Mouse (Mus musculus): ENCODE measurements around the gene Nacad. TPM values are rescaled to one million over a fixed set of nuclear protein-coding genes. Genes with fewer than 3 reads are reported as not detected.

The Nacad gene
- polyA plus RNA-seq, 1 experiment, result 134 TPM

DNA sequence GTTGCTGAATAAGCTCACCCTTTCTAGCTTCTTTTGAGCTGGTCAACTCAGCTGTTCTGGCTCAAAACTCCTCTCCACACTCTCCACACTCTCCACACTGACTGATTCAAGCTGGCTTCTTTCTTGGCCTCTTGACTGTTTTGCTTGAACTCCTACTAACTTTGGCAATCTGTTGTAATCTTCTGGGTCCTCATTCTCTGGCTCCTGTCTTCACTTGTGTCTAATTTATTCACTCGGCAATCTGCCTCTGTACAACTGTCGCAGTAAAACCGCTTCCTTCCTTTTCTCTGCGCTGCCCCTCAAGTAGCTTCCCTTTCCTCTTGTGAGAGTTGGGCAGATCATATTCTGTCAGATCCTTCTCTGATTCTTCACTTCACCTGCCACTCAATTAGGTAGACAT is 21.9 kb upstream of the Nacad start:
- TF ChIP-seq POLR2A (IDR thresholded peaks at IDR 0.05; ENCODE audit: borderline replicate concordance, extremely low read depth, insufficient read depth, insufficient read length, poor library complexity, severe bottlenecking), result no peak
- DNase-seq (ENCODE audit: low read depth), result no peak

DNA sequence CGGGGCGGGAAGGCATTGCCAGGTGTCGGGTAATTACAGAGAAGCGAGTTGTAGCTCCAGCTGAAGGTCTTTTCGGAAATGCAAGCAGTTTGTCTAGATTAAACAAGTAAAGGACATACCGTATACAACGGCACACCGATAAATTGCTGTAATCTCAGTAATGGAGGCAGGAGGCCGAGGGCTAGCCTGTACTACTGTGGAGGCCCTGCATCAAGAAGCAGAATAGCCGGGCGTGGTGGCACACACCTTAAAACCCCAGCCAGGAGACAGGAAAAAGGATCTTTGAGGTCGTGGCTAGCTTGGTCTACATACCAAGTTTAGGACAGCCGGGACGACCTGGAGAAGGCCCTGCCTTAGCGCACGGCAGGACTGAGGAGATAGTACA is 20.5 kb upstream of the Nacad start:
- TF ChIP-seq CTCF (IDR thresholded peaks at IDR 0.05; ENCODE audit: borderline replicate concordance, extremely low read depth, insufficient read depth, insufficient read length) (no peak), POLR2A (IDR thresholded peaks at IDR 0.05; ENCODE audit: borderline replicate concordance, extremely low read depth, insufficient read depth, insufficient read length, poor library complexity, severe bottlenecking) (no peak)
- DNase-seq (ENCODE audit: low read depth), result no peak

DNA sequence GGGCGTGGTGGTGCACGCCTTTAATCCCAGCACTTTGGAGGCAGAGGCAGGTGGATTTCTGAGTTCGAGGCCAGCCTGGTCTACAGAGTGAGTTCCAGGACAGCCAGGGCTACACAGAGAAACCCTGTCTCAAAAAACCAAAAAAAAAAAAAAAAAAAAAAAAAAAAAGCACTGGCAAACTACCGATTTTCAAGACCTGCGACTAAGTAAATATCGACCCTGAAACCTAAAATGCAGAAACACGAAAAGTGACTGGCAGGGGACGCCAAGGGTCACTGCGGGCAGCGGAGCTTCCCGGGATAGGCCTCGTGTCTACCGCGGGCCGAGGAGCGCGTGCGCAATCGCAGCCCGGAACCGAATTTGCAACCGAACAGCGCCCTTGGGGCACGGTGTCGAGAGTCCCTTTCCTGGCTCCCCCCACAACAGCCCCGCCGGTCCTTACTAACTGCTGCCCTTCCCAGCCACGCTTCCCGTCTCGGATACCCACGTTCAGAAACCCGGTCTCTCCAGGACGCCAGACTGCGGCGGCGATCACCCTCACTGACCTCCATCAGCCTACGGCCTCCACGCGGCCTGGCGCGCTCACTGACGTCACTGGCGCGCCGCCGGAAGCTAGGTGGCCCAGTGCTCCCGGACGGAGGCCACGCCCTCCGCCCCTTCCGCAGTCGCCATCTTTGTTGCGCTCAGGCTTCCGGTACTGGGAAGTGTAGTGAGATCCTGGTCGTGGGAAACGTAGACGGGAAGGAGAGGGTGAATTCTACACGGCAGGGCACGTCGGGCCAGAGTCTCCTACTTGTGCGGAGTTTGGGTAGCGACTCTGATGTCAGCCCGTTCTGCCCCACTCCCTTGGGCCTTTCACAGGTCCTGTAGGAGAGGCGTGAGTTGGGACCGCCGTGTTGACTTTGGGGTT is 19.9 kb upstream of the Nacad start, which contains the start of gene Tbrg4:
TSS of gene Tbrg4 (minus strand) at position 590 of the 910 bp plus-strand sequence.
- TF ChIP-seq CTCF (IDR thresholded peaks at IDR 0.05; ENCODE audit: borderline replicate concordance, extremely low read depth, insufficient read depth, insufficient read length) (no peak), POLR2A (IDR thresholded peaks at IDR 0.05; ENCODE audit: borderline replicate concordance, extremely low read depth, insufficient read depth, insufficient read length, poor library complexity, severe bottlenecking) (peak; percentile 77; the same call in 1 of the 2 replicates)
- DNase-seq (ENCODE audit: low read depth), result peak; percentile 98

GRCm38 (mm10) chr11:6624619-6625382 is 18.9 kb upstream of the Nacad start:
- TF ChIP-seq POLR2A (IDR thresholded peaks at IDR 0.05; ENCODE audit: borderline replicate concordance, extremely low read depth, insufficient read depth, insufficient read length, poor library complexity, severe bottlenecking), result no peak
- no peak for DNase-seq (ENCODE audit: low read depth)

DNA sequence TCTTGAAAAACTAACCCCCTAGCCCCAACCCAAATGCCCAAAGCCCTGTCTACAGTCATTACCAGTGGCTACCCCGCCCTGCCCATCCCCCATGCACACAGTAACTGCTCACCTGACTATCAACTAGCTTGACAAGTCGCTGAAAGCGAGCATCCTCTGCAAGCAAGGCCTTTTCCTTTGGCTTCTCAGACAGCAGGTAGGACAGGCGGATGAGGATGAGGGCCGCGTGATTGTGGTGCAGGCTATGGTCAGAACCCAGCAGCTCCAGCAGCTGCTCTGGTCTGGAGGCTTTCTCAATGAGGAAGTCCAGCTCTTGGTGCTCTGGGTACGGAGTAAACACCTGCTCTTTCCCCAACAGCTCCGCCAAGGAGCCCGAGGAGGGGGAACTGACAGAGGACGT is 17.9 kb upstream of the Nacad start:
- no peak for TF ChIP-seq POLR2A (IDR thresholded peaks at IDR 0.05; ENCODE audit: borderline replicate concordance, extremely low read depth, insufficient read depth, insufficient read length, poor library complexity, severe bottlenecking)
- TF ChIP-seq CTCF (IDR thresholded peaks at IDR 0.05; ENCODE audit: borderline replicate concordance, extremely low read depth, insufficient read depth, insufficient read length), result no peak
- no peak for DNase-seq (ENCODE audit: low read depth)

GRCm38 (mm10) chr11:6615250-6616205 is 9.7 kb upstream of the Nacad start:
- DNase-seq (ENCODE audit: low read depth), result no peak
- TF ChIP-seq CTCF (IDR thresholded peaks at IDR 0.05; ENCODE audit: borderline replicate concordance, extremely low read depth, insufficient read depth, insufficient read length) (no peak), POLR2A (IDR thresholded peaks at IDR 0.05; ENCODE audit: borderline replicate concordance, extremely low read depth, insufficient read depth, insufficient read length, poor library complexity, severe bottlenecking) (no peak)

GRCm38 (mm10) chr11:6605021-6605481 is 802 bp downstream of the Nacad start:
- TF ChIP-seq POLR2A (IDR thresholded peaks at IDR 0.05; ENCODE audit: borderline replicate concordance, extremely low read depth, insufficient read depth, insufficient read length, poor library complexity, severe bottlenecking), result no peak
- peak; percentile 37; the same call in 1 of the 2 replicates for TF ChIP-seq CTCF (IDR thresholded peaks at IDR 0.05; ENCODE audit: borderline replicate concordance, extremely low read depth, insufficient read depth, insufficient read length)
- peak; percentile 66 for DNase-seq (ENCODE audit: low read depth)

GRCm38 (mm10) chr11:6604604-6604936 is 1.3 kb downstream of the Nacad start:
- no peak for DNase-seq (ENCODE audit: low read depth)

DNA sequence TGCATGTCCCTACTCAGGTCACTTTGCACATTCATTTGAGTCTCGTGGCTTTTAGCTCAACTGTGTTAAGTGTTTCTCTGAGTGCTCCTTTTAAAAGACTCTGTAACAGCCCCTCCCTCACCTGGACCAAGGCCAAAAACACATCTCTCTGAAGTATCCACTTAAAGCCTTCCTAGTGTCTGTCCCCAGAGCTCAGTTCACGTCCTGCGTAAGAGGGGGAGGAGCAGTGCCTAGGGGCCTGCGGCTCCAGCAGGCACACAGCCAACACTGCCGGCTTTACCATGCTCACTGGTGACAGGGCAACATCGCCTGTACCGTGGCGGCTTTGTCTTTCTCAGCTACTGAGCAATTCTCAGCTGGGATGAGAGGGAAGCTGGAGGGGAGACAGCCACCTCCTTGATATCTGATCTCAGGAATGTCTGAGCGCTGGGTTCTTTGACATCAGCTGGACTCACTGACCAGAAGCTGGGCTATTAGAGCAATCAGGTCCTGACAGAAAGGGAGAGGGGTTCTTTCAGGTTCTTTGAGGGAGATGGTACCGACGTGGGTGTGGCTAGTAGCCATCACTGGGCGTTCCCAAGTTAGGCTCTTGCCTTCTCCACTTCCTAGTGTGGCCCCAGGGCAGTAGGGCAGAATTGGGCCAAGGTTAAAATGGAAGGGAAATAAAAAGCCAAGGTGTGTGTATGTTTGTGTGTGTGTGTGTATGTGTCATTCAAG is 1.8 kb downstream of the Nacad start:
- peak; percentile 95 for DNase-seq (ENCODE audit: low read depth)
- TF ChIP-seq POLR2A (IDR thresholded peaks at IDR 0.05; ENCODE audit: borderline replicate concordance, extremely low read depth, insufficient read depth, insufficient read length, poor library complexity, severe bottlenecking), result no peak
- no peak for TF ChIP-seq CTCF (IDR thresholded peaks at IDR 0.05; ENCODE audit: borderline replicate concordance, extremely low read depth, insufficient read depth, insufficient read length)

More at GRCm38 (mm10) chr11:6604604-6604936, 1.3 kb downstream of the Nacad start:
- no peak for TF ChIP-seq POLR2A (IDR thresholded peaks at IDR 0.05; ENCODE audit: borderline replicate concordance, extremely low read depth, insufficient read depth, insufficient read length, poor library complexity, severe bottlenecking)
- TF ChIP-seq CTCF (IDR thresholded peaks at IDR 0.05; ENCODE audit: borderline replicate concordance, extremely low read depth, insufficient read depth, insufficient read length), result no peak

DNA sequence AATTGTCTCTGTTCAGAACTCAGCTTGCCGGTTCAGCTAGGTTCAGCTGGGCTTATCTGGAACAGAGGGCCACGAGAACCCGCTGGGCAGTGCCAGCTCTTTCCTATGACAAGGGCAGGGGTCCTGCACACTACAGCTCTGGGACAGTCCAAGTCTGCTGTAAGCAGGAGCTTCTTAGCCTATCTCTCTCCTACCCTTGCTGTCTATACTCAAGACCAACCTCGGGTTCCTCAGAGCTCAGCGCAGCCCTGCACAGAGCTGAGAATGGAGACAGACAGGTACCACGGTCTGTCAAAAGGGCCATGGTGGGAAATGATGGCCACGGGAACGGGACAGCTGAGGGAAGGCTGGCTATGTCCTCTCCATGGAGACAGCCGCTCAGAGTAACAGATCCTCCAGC is 2.6 kb downstream of the Nacad start:
- no peak for DNase-seq (ENCODE audit: low read depth)
- TF ChIP-seq POLR2A (IDR thresholded peaks at IDR 0.05; ENCODE audit: borderline replicate concordance, extremely low read depth, insufficient read depth, insufficient read length, poor library complexity, severe bottlenecking), result no peak
- no peak for TF ChIP-seq CTCF (IDR thresholded peaks at IDR 0.05; ENCODE audit: borderline replicate concordance, extremely low read depth, insufficient read depth, insufficient read length)

All from brain, embryonic 14.5 days (tissue).